16 mouse cellular contexts compared by ENCODE assay signal in the genomic region with DNA sequence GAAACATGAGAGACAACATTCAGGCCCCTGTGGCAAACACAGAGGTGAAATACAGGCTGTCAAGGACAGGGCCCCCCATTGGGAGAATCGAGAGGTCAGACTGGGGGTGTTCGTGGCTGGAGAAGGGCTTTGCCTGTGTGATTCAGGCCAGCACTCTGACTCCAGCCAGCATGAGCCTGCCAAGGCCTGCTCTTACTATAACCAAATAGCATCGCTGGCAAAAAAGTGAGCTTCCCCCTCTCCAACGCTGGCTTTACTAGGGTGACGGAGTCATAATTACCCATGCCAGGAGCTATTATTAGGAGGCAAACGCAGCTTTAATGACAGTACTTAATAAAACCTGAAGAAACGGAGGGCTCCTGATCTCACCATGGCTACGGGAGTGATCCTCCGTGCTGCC. TPM values are rescaled to one million over a fixed set of nuclear protein-coding genes. Genes with fewer than 3 reads are reported as not detected.
DNase-seq lines count a peak whose midpoint lies in the region; ATAC-seq lines count a peak whose summit lies in the region.
"Had no signal": no experiment of that assay in that cellular context is flagged by ENCODE, and none has a peak within 500 bp of the region (broad histone marks: within the 10 kb centered on the region; RNA-seq: fewer than 3 reads in every experiment).

No protein-coding gene starts in this region.

- H3K27me3 ChIP-seq in heart, embryonic 11.5 days (ENCODE audit: control insufficient read depth, insufficient read depth, low read length): no peaks in the 10 kb centered on the region
- H3K27me3 ChIP-seq in embryonic facial prominence, embryonic 10.5 days (replicated peaks; ENCODE audit: low read depth, poor library complexity, severe bottlenecking): no peaks in the 10 kb centered on the region
- H3K27me3 ChIP-seq in midbrain, embryonic 15.5 days (replicated peaks): no peaks in the 10 kb centered on the region
- no peaks in the 10 kb centered on the region for H3K27me3 ChIP-seq in intestine, embryonic 15.5 days (replicated peaks)

- intact Hi-C loops in heart, postnatal 10 days (cut with DNase I): no loop called here

- DNase-seq in heart, adult 11 months: peak; percentile 97
- DNase-seq in embryonic facial prominence, embryonic 10.5 days (ENCODE audit: low spot score): no peak
- peak; percentile 33 for DNase-seq in gastrocnemius, postnatal 10 days
- peak; percentile 69 to 75 for DNase-seq in heart, postnatal 10 days
- DNase-seq: adrenal gland, postnatal 14 days; kidney, adult 8-10 months; lung, adult 18-20 months; retina, postnatal 1 day had no signal

- peaks cover 9% of the 10 kb centered on the region; the same call in 1 of the 2 replicates for H3K36me3 ChIP-seq in heart, embryonic 11.5 days (ENCODE audit: control insufficient read depth, insufficient read depth, low read length)
- no peaks in the 10 kb centered on the region for H3K36me3 ChIP-seq in embryonic facial prominence, embryonic 10.5 days (replicated peaks)
- no peaks in the 10 kb centered on the region for H3K36me3 ChIP-seq in midbrain, embryonic 15.5 days (replicated peaks)
- H3K36me3 ChIP-seq in intestine, embryonic 15.5 days: no peaks in the 10 kb centered on the region
- H3K36me3 ChIP-seq: G1E; neural tube, embryonic 13.5 days had no signal

- peaks cover 8% of the 10 kb centered on the region; the same call in 1 of the 2 replicates for H3K4me1 ChIP-seq in heart, embryonic 11.5 days (ENCODE audit: control insufficient read depth, insufficient read depth, low read length)
- peaks cover 62% of the 10 kb centered on the region for H3K4me1 ChIP-seq in embryonic facial prominence, embryonic 10.5 days
- H3K4me1 ChIP-seq in midbrain, embryonic 15.5 days: peaks cover 22% of the 10 kb centered on the region
- peaks cover 17% of the 10 kb centered on the region for H3K4me1 ChIP-seq in intestine, embryonic 15.5 days (replicated peaks)

- no peak overlapping the region for H3K4me2 ChIP-seq in heart, embryonic 11.5 days
- no peak overlapping the region for H3K4me2 ChIP-seq in midbrain, embryonic 15.5 days
- H3K4me2 ChIP-seq in intestine, embryonic 15.5 days (replicated peaks): no peak overlapping the region
- H3K4me2 ChIP-seq: hindbrain, embryonic 14.5 days; neural tube, embryonic 13.5 days had no signal

- no peak overlapping the region for H3K4me3 ChIP-seq in heart, embryonic 11.5 days (ENCODE audit: low read depth, low read length)
- H3K4me3 ChIP-seq in embryonic facial prominence, embryonic 10.5 days: no peak overlapping the region
- H3K4me3 ChIP-seq in midbrain, embryonic 15.5 days: no peak overlapping the region
- H3K4me3 ChIP-seq in intestine, embryonic 15.5 days (replicated peaks): no peak overlapping the region
- H3K4me3 ChIP-seq: left cerebral cortex, adult 2 months; neural tube, embryonic 13.5 days had no signal

- ATAC-seq in heart, embryonic 11.5 days (replicated peaks; ENCODE audit: insufficient number of reproducible peaks, low FRiP score, low TSS enrichment): no peak
- ATAC-seq in midbrain, embryonic 15.5 days (replicated peaks): no peak
- no peak for ATAC-seq in intestine, embryonic 15.5 days
- ATAC-seq: midbrain, embryonic 16.5 days had no signal

- H3K9ac ChIP-seq in heart, embryonic 11.5 days (ENCODE audit: low read depth, low read length): no peak overlapping the region
- H3K9ac ChIP-seq in midbrain, embryonic 15.5 days: no peak overlapping the region
- no peak overlapping the region for H3K9ac ChIP-seq in intestine, embryonic 15.5 days
- H3K9ac ChIP-seq: hindbrain, embryonic 14.5 days; neural tube, embryonic 13.5 days had no signal

- no peaks in the 10 kb centered on the region for H3K9me3 ChIP-seq in heart, embryonic 11.5 days (replicated peaks; ENCODE audit: control insufficient read depth, low read length)
- no peaks in the 10 kb centered on the region for H3K9me3 ChIP-seq in embryonic facial prominence, embryonic 10.5 days
- no peaks in the 10 kb centered on the region for H3K9me3 ChIP-seq in midbrain, embryonic 15.5 days
- no peaks in the 10 kb centered on the region for H3K9me3 ChIP-seq in intestine, embryonic 15.5 days
- H3K9me3 ChIP-seq: G1E; neural tube, embryonic 13.5 days had no signal

- WGBS in heart, embryonic 11.5 days (ENCODE audit: insufficient replicate concordance): 80% methylated on average over 9 of the region's 9 CpGs
- 83% methylated on average over 9 of the region's 9 CpGs for WGBS in embryonic facial prominence, embryonic 10.5 days
- 75% methylated on average over 9 of the region's 9 CpGs for WGBS in midbrain, embryonic 15.5 days
- whole genome bisulfite sequencing in intestine, embryonic 15.5 days: 84% methylated on average over 9 of the region's 9 CpGs

- H3K27ac ChIP-seq in heart, embryonic 11.5 days (ENCODE audit: low read depth, low read length): no peak overlapping the region
- 0 out of 2 replicates have a peak overlapping the region, but pooled peaks have one; percentile 57 for H3K27ac ChIP-seq in embryonic facial prominence, embryonic 10.5 days (replicated peaks)
- no peak overlapping the region for H3K27ac ChIP-seq in midbrain, embryonic 15.5 days
- no peak overlapping the region for H3K27ac ChIP-seq in intestine, embryonic 15.5 days
- H3K27ac ChIP-seq: hindbrain, embryonic 14.5 days; left cerebral cortex, adult 2 months; neural tube, embryonic 13.5 days had no signal

RNA-seq across cellular contexts. Expression of a gene that starts 35.2 kb away (rescaled TPM):
- 38.0 and 41.3 TPM in 2 replicates for polyA plus RNA-seq in heart, embryonic 11.5 days (2014; fragmentation: Nextera tagmentation; extraction: Ambion mirVana)
- polyA plus RNA-seq in embryonic facial prominence, embryonic 10.5 days (2016; fragmentation: Nextera tagmentation; extraction: Ambion mirVana): 66.5 and 78.8 TPM in 2 replicates
- total RNA-seq in gastrocnemius, postnatal 10 days (2021): 10 to 100 TPM; 27.6 to 32.3 TPM
- total RNA-seq in heart, postnatal 10 days (2021): 10 to 100 TPM; 30.2 to 31.0 TPM
- polyA plus RNA-seq in midbrain, embryonic 15.5 days (2015; fragmentation: Nextera tagmentation; extraction: Ambion mirVana): 59.7 and 64.9 TPM in 2 replicates
- polyA plus RNA-seq in intestine, embryonic 15.5 days (2015; fragmentation: Nextera tagmentation; extraction: Ambion mirVana): 65.1 and 73.7 TPM in 2 replicates
